Mouse (Mus musculus) forelimb bud, embryonic 11.5 days (tissue): ENCODE measurements around the gene Fam120a.

Source experiments
- DNase-seq: peaks from one replicate; pipeline ENCODE4 v3.0.0-alpha.2; 2012; ENCODE audit warnings: low read depth, low spot score

Fam120a gene

DNA sequence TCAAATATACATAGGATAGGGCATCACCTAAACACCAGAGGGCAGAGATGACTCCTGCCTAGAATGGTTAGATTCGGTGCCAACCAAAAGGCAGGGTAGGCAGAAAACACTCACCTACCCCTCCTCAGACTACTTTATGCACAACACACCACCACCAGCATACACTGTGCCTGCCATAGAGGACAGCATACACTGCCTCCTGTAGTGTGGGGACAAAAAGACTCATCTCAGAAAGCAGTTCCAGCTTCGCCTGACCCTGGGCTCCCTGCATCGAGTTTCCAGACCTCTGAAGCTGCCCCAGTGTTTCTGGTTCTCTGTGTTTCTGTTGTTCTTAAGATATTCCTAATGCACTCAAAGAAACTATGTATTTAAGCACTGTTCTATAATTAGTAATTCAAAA is 54.7 kb downstream of the Fam120a start:
- no peak for DNase-seq

GRCm38 (mm10) chr13:48911426-48911825 is 56.4 kb downstream of the Fam120a start:
- DNase-seq = no peak

DNA sequence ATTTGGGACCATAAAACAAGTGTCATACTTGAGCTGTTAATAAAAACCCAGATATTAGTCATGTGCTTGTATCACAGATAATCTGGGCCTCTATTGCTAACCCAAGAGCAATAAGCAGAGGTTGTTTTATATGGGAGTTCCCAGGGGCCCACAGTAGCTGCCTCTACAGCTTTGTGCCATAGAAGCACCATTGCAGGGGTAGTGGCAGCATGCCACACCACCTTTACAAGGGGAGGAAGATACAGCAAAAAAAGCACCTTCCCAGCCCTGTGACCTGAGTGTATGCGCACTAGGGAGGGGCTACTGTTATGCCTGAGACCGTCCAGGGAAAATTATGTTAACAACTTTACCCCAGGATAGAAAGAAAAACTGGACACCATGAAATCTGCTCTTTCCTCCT is 62.4 kb downstream of the Fam120a start:
- no peak for DNase-seq

DNA sequence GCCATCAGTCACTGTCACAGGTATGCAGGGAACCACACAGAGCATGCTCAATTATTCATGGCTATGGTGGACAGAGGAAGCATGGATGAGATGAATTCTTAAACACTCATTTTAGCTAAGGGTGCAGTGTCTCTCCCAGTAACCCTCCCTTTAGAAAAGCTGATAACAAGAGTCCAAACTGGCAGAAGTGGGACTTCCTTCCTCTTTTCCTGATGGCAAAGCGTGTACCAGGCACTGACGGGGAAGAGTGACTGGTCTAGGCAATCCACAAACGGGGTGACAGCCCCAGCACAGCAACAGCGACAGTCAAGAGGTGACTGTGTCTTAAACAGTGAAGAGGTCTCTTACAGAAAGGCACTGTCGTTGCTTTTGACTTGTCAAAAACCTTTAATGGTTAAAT is 72.4 kb downstream of the Fam120a start:
- no peak for DNase-seq

DNA sequence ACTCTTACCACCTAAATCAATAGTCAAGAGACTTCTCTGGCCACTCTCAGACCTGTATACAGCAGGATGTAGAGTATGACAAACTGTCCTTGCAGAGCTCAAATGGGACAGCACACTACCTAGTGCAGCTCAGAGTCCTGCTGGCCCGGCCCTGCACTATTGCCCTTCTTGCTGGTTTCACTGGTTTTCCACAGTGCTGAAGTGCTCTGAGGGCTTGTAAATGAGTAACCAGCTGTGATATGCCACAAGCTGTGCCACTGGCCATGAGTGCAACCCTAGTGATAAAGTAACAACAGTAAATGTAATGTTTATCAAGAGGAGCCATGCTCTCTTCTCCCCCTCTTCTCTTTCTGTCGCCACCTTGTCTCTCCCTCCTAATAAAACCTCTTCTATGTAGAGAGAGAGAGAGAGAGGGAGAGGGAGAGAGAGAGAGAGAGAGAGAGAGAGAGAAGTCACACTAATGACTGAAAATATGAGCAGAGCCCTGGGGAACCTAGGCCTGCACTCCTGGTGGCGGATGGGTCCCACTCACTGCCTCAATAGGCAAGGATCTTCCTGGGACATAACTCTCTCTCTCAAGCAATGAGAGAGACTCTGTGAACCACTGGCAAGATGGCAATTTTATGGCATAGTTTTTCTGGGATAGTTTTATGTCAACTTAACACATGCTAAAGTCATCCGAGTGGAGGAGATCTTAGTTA is 77.4 kb downstream of the Fam120a start:
- DNase-seq = no peak

DNA sequence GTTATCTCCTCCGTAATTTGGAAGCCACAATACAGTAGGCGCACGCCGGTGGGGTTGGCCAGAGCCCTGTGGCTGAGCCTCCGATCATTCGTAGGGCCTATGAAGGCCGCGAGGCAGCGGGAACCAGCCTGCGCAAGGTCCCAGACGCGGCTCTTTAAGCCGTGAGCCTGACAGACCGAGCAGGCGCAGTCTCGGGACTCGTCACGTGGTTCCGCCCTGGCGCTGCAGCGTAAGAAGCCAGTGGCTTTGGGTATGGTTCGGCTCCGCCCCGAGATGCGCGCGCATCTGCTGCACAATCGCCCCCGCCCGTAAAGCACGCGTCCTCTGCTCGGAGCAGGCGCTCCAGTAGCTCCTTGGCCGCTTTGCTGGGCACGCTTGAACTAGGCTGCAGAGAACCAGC is 89.3 kb downstream of the Fam120a start:
- DNase-seq = peak; percentile 98

DNA sequence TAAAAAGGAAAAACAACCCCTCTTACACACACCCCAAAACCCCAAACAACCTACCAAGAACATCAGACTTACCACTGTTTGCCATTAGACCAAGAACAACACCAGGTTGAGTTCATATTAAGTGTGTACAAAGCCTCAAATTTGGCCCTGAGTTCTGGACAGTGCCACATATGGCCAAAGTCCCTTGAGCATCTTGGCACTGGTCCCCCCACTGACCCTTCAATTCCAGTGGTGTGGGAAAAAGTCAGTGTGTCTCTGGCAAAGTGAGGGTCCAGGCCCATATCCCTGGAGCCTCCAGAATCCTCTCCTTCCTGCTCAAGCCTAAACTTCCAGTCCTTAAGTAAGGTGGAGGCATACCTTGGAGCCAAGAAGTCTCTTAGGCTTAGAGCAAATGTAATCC is 90.0 kb downstream of the Fam120a start:
- DNase-seq = no peak

GRCm38 (mm10) chr13:48872726-48873125 is 95.1 kb downstream of the Fam120a start:
- no peak for DNase-seq

DNA sequence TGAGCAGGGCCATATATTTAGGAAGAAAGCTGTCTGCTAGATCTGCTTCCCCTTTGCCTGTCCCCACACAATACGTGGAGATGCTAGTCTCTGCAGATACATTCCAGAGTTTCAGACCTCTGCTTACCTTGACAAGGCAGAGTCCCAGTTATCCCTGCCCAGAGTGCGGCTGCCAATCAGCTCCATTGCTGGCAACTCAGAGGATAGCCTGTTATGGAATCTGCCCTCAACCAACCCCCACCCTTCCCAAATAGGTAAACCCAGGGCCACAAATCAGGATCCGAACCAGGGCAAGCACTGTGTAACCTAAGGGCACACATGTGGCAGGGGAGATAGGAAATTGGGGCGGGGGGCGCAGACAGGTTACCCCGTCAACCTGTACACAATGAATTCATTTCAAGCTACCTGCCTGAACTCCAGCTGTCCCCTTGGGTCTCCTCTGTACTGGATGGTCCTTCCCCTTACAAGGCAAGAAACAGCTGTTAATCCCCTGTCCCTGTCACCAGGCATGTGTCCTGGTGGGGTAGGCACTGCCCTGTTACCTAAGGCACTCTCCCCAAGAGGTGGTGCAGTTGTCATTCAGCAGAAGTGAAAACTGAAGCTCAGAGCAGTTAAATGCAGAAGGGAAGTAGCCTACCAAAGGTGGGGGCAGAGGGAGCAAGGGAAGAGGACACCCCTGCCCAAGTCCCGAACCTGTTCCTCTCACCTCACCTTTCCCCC is 95.8 kb downstream of the Fam120a start:
- no peak for DNase-seq

- DNase-seq = no peak
These were observed 96.8 kb downstream of the Fam120a start, which contains the start of gene Phf2 for GRCm38 (mm10) chr13:48870771-48871731. TSS of gene Phf2 (minus strand) at chr13:48871119.

DNA sequence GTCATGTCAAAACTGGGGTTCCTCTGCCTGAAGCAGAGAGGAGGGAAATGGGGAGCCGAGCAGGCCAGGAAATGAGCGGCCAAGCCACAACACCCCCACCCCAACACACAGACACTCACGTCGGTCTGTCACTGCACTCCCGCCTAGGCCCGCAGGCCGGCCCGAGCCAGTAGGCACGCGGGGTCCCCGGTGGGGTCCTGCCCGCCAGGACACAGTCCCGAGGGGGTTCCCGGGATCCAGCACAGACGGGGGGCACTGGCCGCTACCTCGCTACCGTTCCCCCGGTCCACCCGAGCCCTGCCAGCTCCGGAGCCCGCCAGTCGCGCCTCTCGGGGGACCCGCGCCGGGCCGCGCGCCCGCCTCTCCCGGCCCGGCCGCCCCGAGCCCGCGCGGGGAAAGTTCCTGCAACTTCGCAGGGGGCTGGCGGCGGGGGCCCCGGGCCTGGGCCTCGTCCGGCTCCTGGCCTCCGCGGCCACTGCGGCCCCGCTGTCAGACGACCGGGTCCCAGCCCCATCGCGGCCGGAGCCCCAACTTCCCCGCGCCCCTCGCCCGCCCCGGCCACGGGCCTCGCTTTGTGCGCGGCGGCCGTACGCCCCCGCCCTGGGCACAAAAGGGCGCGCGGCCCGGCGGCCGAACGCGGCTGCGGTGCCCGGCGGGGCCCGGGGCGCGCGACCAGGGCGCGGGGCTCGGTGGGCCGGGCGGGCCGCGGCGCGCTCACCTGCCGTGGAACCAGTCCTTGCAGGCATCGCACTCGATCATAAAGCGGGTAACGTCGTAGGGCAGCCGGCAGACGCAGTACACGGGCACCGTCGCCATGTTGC is 97.7 kb downstream of the Fam120a start:
- DNase-seq = no peak

- DNase-seq = no peak
These were observed 98.2 kb downstream of the Fam120a start for GRCm38 (mm10) chr13:48869600-48869949.

GRCm38 (mm10) chr13:48869088-48869487 is 98.7 kb downstream of the Fam120a start:
- DNase-seq = no peak

DNA sequence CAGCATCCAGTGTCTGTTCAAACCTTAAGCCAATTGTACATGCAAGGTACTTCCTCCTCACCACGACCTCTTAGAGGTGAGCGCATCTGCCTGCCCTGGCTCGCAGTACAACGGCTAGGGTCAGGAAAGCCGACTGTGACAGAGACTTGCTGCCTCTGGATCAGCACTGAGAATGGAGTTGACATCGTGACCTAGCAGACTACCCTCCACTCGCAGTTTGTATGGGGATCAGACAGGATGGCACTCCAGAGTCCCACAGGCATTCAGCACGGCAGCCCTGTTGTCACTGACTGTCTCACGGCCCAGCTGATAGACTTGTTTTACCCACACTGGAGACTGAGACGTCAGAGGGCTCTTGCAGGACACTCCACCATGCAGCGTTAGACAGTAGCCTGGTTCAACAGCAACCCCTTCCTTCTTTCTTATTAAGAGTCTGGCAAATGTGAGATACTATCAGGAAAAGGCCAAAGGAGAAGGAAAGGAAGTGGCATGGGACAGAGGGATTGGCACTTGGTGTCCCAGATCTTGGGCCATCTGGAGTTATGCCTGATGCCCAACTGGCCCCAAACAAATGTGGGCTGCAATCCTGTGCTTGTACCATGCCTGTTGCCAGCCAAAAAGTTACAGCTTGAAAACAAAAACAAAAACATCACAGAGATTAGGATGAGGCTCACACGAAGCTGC is 103.0 kb downstream of the Fam120a start:
- DNase-seq = no peak

GRCm38 (mm10) chr13:48863556-48863955 is 104.3 kb downstream of the Fam120a start:
- no peak for DNase-seq

GRCm38 (mm10) chr13:48861913-48862312 is 105.9 kb downstream of the Fam120a start:
- no peak for DNase-seq

- no peak for DNase-seq
These were observed 109.0 kb downstream of the Fam120a start for GRCm38 (mm10) chr13:48858779-48859178.

DNA sequence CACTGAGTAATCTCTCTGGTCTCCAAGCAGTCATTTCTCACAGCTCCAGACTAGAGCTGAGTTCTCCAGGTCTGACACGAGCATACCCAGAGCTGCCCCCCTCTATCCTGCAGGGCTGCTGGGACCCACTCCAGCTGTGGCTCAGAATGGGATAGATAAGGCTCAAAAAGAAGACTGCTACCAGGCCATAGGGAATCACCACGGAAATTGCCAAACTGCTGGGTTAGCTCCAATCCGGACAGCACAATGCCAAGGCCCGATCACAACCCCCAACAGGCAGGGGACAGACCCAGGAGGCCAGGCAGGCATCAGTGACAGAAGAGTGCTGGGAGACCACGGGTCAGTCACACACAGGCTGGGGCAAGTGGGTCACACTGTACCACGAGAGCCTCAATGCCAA is 109.8 kb downstream of the Fam120a start:
- no peak for DNase-seq

DNA sequence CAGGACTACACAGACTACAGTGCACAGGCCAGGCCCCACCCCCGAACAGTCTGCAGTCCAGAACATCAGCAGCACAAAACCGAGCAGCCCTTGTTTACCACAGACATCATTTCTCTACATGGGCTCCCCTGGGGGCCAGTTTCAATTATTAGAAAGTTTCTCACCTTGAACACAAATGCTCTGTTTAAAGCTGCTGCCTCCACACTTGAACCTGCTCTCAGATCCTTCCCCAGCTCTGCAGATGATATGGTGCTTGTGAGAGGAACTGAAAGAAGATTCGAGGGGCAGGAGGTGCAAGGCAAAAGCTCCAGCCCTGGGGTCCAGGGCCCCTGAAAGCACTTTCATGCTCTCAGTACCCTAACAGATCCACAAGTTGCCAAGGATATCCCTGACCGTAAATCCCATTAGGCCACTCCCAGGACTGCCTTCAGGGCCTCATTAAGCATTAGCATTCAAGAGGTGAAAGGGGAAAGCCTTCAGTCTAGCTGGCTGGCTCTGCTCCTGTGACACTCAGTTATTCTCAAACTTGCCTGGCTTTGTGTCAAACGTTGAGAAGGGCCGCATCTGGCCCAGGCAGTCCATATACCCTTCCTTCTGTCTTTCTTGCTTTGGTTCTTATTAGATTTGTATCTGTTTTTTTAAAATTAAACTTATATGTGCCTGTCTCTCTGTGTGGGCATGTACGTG is 110.4 kb downstream of the Fam120a start:
- DNase-seq = no peak

DNA sequence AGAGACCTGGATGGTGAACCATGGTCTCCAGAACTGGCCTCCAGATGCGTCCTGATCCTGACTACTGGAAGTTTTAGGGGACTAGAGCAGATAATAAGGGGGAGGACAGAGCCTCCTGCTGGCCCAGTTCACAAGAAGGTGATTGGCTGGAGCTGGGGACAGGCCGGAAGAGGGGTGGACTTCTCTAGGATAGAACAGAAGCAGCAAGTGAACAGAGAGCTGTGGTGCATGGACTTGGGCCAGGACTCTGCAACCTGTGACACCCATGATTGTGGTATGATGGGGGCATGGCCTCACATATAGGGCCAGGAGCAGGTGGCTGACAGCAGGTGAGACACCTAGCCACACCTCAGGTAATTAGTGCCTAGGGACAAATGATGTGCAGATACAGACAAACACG is 113.9 kb downstream of the Fam120a start:
- DNase-seq = no peak
